Mouse (Mus musculus) naive thymus-derived CD4-positive, alpha-beta T cell, adult 2 months (primary cell): ENCODE data around the gene Klhl22.
A peak's percentile ranks its signal among the peaks of the same experiment; 100 is the strongest.

Source experiments
- DNase-seq: peaks from one replicate; pipeline ENCODE4 v3.0.0-alpha.2; 2011; ENCODE audit warnings: low read depth

Gene Klhl22

GRCm38 (mm10) chr16:17802456-17802838 is 43.0 kb downstream of the Klhl22 start:
- DNase-seq: no peak

DNA sequence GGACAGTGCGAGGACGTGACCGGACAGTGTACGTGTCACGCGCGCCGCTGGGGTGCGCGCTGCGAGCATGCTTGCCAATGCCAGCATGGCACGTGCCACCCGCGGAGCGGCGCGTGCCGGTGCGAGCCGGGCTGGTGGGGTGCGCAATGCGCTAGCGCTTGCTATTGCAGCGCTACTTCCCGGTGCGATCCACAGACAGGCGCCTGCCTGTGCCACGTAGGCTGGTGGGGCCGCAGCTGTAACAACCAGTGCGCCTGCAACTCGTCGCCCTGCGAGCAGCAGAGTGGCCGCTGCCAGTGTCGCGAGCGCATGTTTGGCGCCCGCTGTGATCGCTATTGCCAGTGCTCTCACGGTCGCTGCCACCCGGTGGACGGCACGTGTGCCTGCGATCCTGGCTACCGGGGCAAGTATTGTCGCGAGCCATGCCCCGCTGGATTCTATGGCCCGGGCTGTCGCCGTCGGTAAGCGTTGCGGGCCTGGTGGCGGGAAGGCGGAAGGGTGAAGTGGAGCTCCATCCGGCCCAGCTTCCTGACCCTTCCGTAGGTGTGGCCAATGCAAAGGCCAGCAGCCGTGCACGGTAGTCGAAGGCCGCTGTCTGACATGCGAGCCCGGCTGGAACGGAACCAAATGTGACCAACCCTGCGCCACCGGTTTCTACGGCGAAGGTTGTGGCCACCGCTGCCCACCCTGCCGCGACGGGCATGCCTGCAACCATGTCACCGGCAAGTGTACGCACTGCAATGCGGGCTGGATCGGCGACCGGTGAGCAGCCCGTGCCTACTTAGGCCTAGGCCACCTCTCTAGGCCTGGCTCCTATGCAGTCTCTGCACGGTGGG is 43.6 kb downstream of the Klhl22 start:
- peak; percentile 46 for DNase-seq

GRCm38 (mm10) chr16:17803675-17804448 is 44.4 kb downstream of the Klhl22 start:
- DNase-seq: peak; percentile 30

GRCm38 (mm10) chr16:17804449-17804912 is 45.1 kb downstream of the Klhl22 start:
- peak; percentile 65 for DNase-seq

- DNase-seq: no peak
Observed at GRCm38 (mm10) chr16:17804982-17805381, 45.6 kb downstream of the Klhl22 start.

GRCm38 (mm10) chr16:17806581-17807191 is 47.3 kb downstream of the Klhl22 start:
- no peak for DNase-seq

DNA sequence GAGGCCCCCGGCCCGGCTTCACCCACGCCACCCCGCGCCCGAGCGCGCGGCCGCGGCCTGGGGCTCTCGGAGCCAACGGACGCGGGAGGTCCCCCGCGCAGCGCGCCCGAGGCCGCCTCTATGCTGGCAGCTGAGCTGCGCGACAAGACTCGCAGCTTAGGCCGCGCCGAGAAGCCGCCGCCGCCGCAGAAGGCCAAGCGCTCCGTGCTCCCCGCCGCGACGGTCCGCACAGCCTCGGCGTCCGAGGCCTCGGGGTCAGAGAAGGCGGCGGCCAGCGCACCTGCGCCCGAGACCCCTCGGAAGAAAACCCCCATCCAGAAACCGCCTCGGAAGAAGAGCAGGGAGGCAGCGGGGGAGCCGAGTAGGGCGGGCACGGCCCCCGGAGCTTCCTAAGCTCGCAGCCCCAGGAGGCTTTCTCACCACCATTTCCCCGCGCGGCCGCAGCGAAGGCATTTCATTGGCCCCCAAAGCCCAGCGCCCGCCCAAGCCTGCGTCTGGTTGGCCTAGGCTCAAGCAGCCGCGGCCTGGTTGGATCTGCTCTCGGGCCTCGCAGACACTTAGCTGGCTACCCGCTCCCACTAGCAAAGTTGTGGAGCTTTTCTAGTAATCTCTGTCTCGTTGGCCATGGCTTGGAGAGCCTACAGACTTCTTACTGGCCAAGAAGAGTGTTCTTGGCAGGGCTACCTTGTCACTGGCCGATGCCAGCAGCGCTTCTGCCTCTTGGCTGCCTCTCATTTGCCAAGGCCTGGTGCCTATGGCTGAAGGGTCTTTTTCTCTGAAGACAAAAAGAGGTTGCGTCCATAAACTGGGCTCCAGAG is 48.0 kb downstream of the Klhl22 start:
- peak; percentile 94 for DNase-seq

- DNase-seq: no peak
Observed at GRCm38 (mm10) chr16:17809125-17809524, 49.7 kb downstream of the Klhl22 start.

DNA sequence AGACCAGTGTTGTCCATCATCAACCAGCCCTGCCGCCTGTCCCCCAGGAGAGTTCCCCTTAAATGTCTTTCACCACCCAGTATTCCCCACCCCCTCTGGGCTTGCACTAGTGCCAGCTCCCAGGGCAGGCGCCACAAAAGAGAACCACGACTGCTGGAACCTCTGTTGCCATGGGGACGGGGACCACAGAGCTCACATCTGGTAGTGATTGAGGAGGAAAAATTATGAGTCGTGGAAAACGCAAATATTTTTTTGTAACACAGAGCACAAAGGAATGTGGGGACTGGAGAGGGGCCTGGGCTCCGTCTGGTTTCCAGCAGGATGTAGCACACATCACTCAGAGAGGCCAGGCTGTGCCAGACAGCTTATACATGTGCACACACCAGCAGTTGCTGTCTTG is 50.3 kb downstream of the Klhl22 start:
- no peak for DNase-seq

DNA sequence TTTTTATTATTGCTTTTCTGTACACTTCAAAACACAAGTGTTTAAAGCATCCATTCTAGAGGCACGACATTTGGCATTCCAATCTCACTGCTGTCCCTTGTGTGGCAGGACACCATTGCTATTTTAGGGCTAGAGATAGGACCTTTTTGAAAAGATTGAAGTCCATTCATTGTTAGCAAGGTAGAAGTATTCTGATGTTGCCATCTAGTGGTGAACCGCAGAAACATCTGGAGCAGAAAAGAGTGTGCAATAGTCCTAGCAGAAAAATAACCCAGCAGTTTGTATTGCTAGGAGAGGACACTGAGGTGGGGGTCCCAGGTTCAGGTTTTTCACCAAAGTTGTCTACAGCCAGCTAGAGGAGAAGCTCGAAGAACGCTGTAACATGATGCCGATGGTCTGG is 52.7 kb downstream of the Klhl22 start:
- peak; percentile 70 for DNase-seq

DNA sequence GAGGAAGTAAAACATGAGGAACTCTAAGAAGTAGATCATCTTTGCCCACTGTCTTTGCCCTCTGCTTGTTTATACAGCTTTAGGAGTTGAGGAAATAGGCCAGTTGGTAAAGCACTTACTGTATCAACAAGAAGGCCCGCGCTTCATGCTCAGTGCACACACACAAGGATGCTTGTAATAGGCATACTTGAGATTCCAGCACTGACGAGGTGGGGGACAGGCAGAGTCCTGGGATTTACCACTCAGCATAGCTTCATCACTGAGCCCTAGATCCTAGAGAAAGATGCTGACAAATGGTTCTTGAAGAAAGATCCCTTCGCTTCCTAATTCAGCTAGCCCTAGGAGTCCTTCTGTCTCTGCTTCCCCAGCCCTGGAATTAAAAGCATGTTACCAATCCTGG is 53.8 kb downstream of the Klhl22 start:
- DNase-seq: peak; percentile 4

GRCm38 (mm10) chr16:17815411-17816402 is 56.3 kb downstream of the Klhl22 start:
- peak; percentile 93 for DNase-seq

DNA sequence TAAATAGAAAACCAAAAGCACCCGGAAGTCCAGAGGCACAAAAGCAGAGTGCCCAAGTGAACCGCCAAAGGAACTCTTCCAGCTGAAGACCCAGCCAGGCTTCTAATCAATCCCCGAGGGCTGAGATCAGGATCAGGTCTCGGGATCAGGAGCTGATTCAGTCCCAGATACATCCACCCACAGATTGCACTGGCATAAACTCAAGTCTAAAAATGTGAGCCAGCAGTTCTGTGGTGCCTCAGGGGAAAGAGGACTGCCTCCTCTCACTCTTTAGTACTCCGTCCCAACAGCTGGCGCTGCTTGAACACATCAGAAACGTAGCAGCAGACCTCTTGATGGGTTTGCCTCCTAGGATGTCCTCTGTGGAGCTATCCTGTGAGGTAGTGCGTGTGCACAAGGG is 57.1 kb downstream of the Klhl22 start:
- no peak for DNase-seq

DNA sequence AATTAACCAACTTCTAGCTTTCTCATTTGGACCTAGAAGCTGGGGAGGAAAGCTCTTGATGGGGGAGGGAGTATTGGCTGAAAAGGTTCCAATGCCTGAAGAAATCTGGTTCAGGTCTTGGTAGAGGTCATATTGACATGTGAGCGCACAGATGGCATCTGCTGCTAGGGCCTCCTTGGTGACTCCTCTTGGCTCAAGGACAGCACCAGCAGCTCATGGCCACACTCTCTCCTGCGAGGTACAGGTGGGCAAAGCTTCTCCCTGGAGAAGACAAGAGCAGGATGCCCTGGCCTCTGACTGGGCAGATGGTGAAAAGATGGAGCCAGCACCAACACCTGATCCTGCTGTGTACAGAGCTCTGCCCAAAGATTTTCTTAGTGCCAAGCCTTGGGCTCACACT is 67.1 kb downstream of the Klhl22 start:
- DNase-seq: no peak

GRCm38 (mm10) chr16:17828229-17828628 is 68.8 kb downstream of the Klhl22 start:
- DNase-seq: no peak

- DNase-seq: no peak
Observed at GRCm38 (mm10) chr16:17828867-17829266, 69.4 kb downstream of the Klhl22 start.

DNA sequence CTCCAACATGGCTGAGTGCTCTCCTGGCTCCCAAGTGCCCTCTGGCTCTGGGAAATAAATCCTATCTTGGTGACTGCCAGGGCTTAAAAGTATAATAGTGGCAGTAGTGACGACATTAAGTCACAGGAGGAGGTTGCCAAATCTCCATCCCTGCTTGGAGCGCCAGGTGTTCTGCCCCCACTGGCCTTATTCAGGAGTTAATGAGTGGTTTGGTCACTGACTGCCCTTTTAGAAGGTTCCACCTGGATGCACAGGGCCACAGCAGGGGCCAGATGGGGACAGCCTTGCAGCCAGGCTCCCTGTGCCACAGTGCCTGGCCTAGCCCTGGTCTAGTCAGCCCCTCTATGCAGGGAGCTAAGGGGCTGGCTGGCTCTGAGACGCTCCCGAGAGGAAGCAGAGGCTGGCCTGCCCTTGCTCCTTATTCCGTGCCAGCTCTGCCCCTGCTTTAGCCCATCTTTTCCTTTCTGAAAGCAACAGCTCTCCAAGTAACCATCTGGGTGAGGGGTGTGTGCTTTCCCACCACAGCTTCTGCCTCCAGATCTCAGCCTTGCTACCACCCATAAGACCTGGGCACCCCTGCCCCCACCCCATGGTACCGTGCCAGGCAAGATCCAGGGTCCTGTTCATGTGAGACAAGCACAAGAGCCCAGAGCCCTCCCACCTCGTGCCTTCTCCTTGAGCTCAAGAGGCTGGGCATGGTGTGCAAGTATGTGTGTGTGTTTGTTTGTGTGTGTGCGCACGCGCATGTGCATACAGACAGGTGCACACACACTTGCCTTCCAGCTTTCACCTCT is 71.2 kb downstream of the Klhl22 start:
- DNase-seq: no peak

- no peak for DNase-seq
Observed at GRCm38 (mm10) chr16:17831781-17832180, 72.4 kb downstream of the Klhl22 start.

GRCm38 (mm10) chr16:17832821-17833220 is 73.4 kb downstream of the Klhl22 start, which contains the start of gene B830017H08Rik:
TSS of gene B830017H08Rik (plus strand) at chr16:17833121.
- DNase-seq: no peak

- DNase-seq: no peak
Observed at GRCm38 (mm10) chr16:17833321-17833680, 73.9 kb downstream of the Klhl22 start.
